Mouse (Mus musculus) CH12.LX (cell line): ENCODE measurements around the gene Chd2. TPM values are rescaled to one million over a fixed set of nuclear protein-coding genes. Genes with fewer than 3 reads are reported as not detected.

Experiments
- DNase-seq: peaks from one replicate; pipeline ENCODE4 v3.0.0-alpha.2; 2013; ENCODE audit errors: extremely low read depth
- H3K27ac ChIP-seq: 2 replicates; pipeline ENCODE4 v1.5.1; 2012; ENCODE audit warnings: low read depth, mild to moderate bottlenecking, control low read depth, moderate library complexity; ENCODE audit not compliant: insufficient read depth
- H3K27me3 ChIP-seq: replicated peaks from 2 replicates; pipeline ENCODE3; 2012; ENCODE audit warnings: inconsistent platforms
- H3K36me3 ChIP-seq, 2 experiments: replicated peaks in 1 of 2; 2 replicates each; pipeline versions ENCODE3 to v1.6.1; 2012; ENCODE audit warnings: inconsistent platforms in 1 of 2, low read length in 1 of 2, mild to moderate bottlenecking in 1 of 2, mixed read lengths in 1 of 2, moderate library complexity in 1 of 2; ENCODE audit not compliant: control insufficient read depth in 1 of 2, insufficient read depth in 1 of 2
- H3K4me1 ChIP-seq, 2 experiments: 2 replicates each; pipeline ENCODE4 v1.6.1; 2012; ENCODE audit warnings: inconsistent platforms in 1 of 2, moderate library complexity in 1 of 2; ENCODE audit not compliant: insufficient read depth in 2 of 2, control insufficient read depth in 1 of 2
- H3K4me2 ChIP-seq: 2 replicates; pipeline ENCODE4 v1.6.1; 2012; ENCODE audit warnings: low read depth, mild to moderate bottlenecking, control low read depth; ENCODE audit not compliant: poor library complexity, insufficient read depth, severe bottlenecking
- H3K4me3 ChIP-seq, 3 experiments: fragments of 150-350 bp in 1 of 3; sonication (generic) in 1 of 3; replicated peaks in 1 of 3; 2 replicates each; pipeline versions ENCODE3 to v1.5.1; 2011 to 2012; ENCODE audit warnings: low read depth in 2 of 3, low read length in 2 of 3, mild to moderate bottlenecking in 2 of 3, moderate library complexity in 2 of 3, control low read depth in 1 of 3, improper control_type of control experiment in 1 of 3, inconsistent platforms in 1 of 3, mixed read lengths in 1 of 3; ENCODE audit not compliant: poor library complexity in 1 of 3
- H3K79me2 ChIP-seq: replicated peaks from 2 replicates; pipeline ENCODE4 v1.6.1; 2012; ENCODE audit warnings: mild to moderate bottlenecking, moderate library complexity; ENCODE audit not compliant: control insufficient read depth, poor library complexity, insufficient read depth, severe bottlenecking; ENCODE audit errors: extremely low read depth
- H3K9ac ChIP-seq: 2 replicates; pipeline ENCODE4 v1.6.1; 2012; ENCODE audit warnings: low read depth, mild to moderate bottlenecking, control low read depth, moderate library complexity; ENCODE audit not compliant: insufficient read depth
- H3K9me3 ChIP-seq: replicated peaks from 2 replicates; pipeline ENCODE3; 2012; ENCODE audit warnings: low read length, inconsistent platforms, mixed read lengths
- CTCF ChIP-seq, 2 experiments: IDR thresholded peaks in 1 of 2; conservative IDR thresholded peaks in 1 of 2; 2 replicates each; pipeline ENCODE4 v1.5.1; 2011 to 2012; ENCODE audit warnings: low read depth in 2 of 2, low read length in 2 of 2, improper control_type of control experiment in 1 of 2, inconsistent platforms in 1 of 2, mild to moderate bottlenecking in 1 of 2, moderate library complexity in 1 of 2
- E2F4 ChIP-seq: IDR thresholded peaks from 2 replicates; pipeline ENCODE4 v1.6.1; 2011; ENCODE audit warnings: low read depth, low read length, improper control_type of control experiment; ENCODE audit not compliant: insufficient replicate concordance
- ETS1 ChIP-seq: conservative IDR thresholded peaks from 2 replicates; pipeline ENCODE4 v1.6.1; 2012; ENCODE audit warnings: low read depth, mild to moderate bottlenecking, inconsistent platforms, low read length, improper control_type of control experiment, moderate library complexity
- GABPA ChIP-seq: IDR thresholded peaks from 2 replicates; pipeline ENCODE4 v1.6.1; 2012; ENCODE audit warnings: low read depth, low read length, improper control_type of control experiment, inconsistent platforms; ENCODE audit not compliant: insufficient replicate concordance
- HCFC1 ChIP-seq: IDR thresholded peaks from 2 replicates; pipeline ENCODE4 v1.6.1; 2012; ENCODE audit warnings: low read depth, mild to moderate bottlenecking, inconsistent platforms, low read length, improper control_type of control experiment
- IRF4 ChIP-seq: IDR thresholded peaks from 2 replicates; pipeline ENCODE4 v1.6.1; 2014; ENCODE audit warnings: low read depth, mild to moderate bottlenecking, inconsistent platforms, low read length, improper control_type of control experiment
- JUN ChIP-seq: IDR thresholded peaks from 2 replicates; pipeline ENCODE4 v1.6.1; 2011; ENCODE audit warnings: low read depth, mild to moderate bottlenecking, low read length, improper control_type of control experiment, moderate library complexity; ENCODE audit not compliant: insufficient read depth
- JUND ChIP-seq: conservative IDR thresholded peaks from 2 replicates; pipeline ENCODE4 v1.6.1; 2011; ENCODE audit warnings: low read depth, low read length, improper control_type of control experiment
- KAT2A ChIP-seq: IDR thresholded peaks from 2 replicates; pipeline ENCODE4 v1.6.1; 2012; ENCODE audit warnings: low read length, improper control_type of control experiment, inconsistent platforms; ENCODE audit not compliant: insufficient replicate concordance
- MAFK ChIP-seq: IDR thresholded peaks from 2 replicates; pipeline ENCODE4 v1.6.1; 2011; ENCODE audit warnings: low read length, improper control_type of control experiment; ENCODE audit not compliant: insufficient replicate concordance
- MAZ ChIP-seq: IDR thresholded peaks from 2 replicates; pipeline ENCODE4 v1.6.1; 2012; ENCODE audit warnings: low read depth, mild to moderate bottlenecking, inconsistent platforms, low read length, improper control_type of control experiment, moderate library complexity
- MEF2A ChIP-seq: IDR thresholded peaks from 2 replicates; pipeline ENCODE4 v1.6.1; 2014; ENCODE audit warnings: low read depth, mild to moderate bottlenecking, inconsistent platforms, low read length, improper control_type of control experiment, borderline replicate concordance
- PAX5 ChIP-seq: IDR thresholded peaks from 2 replicates; pipeline ENCODE4 v1.6.1; 2012; ENCODE audit warnings: low read length, inconsistent platforms, mixed read lengths
- POLR2AphosphoS2 ChIP-seq: IDR thresholded peaks from 2 replicates; pipeline ENCODE4 v1.6.1; 2011; ENCODE audit warnings: low read depth, low read length, improper control_type of control experiment
- RAD21 ChIP-seq: IDR thresholded peaks from 2 replicates; pipeline ENCODE4 v1.6.1; 2011; ENCODE audit warnings: low read depth, mild to moderate bottlenecking, low read length, improper control_type of control experiment, moderate library complexity
- SIN3A ChIP-seq: IDR thresholded peaks from 2 replicates; pipeline ENCODE4 v1.6.1; 2012; ENCODE audit warnings: low read length, improper control_type of control experiment, inconsistent platforms
- SMC3 ChIP-seq: IDR thresholded peaks from 2 replicates; pipeline ENCODE4 v1.6.1; 2011; ENCODE audit warnings: low read depth, low read length, improper control_type of control experiment
- TBP ChIP-seq: conservative IDR thresholded peaks from 2 replicates; pipeline ENCODE4 v1.6.1; 2011; ENCODE audit warnings: low read depth, low read length, improper control_type of control experiment
- TCF12 ChIP-seq: IDR thresholded peaks from 2 replicates; pipeline ENCODE4 v1.6.1; 2014; ENCODE audit warnings: low read depth, mild to moderate bottlenecking, inconsistent platforms, low read length, improper control_type of control experiment
- UBTF ChIP-seq: IDR thresholded peaks from 2 replicates; pipeline ENCODE4 v1.6.1; 2012; ENCODE audit warnings: low read depth, mild to moderate bottlenecking, inconsistent platforms, low read length, improper control_type of control experiment, moderate library complexity
- USF1 ChIP-seq: IDR thresholded peaks from 2 replicates; pipeline ENCODE4 v1.6.1; 2014; ENCODE audit warnings: low read depth, mild to moderate bottlenecking, inconsistent platforms, low read length, improper control_type of control experiment
- ZC3H11A ChIP-seq: IDR thresholded peaks from 2 replicates; pipeline ENCODE4 v1.6.1; 2012; ENCODE audit warnings: low read depth, mild to moderate bottlenecking, inconsistent platforms, low read length, improper control_type of control experiment
- ZKSCAN1 ChIP-seq: IDR thresholded peaks from 2 replicates; pipeline ENCODE4 v1.6.1; 2012; ENCODE audit warnings: low read depth, inconsistent platforms, low read length, improper control_type of control experiment, borderline replicate concordance
- ZNF384 ChIP-seq: IDR thresholded peaks from 2 replicates; pipeline ENCODE4 v1.6.1; 2012; ENCODE audit warnings: low read depth, low read length, improper control_type of control experiment, inconsistent platforms
- dilution Hi-C: fragments of 300-500 bp; cut with MboI; formaldehyde crosslinking; loops from 2 replicates; pipeline ENCODE4 v1.14.3; 2020; ENCODE audit warnings: low sequenced_read_pairs; ENCODE audit not compliant: extremely low pct_unique_long_range_greater_than_20kb, extremely low pct_ligation_motif_present
- in situ Hi-C: fragments of 300-500 bp; cut with MboI; formaldehyde crosslinking; loops from 3 replicates; pipeline ENCODE4 v1.14.3; 2019; ENCODE audit warnings: low sequenced_read_pairs, low pct_ligation_motif_present, low pct_unique_long_range_greater_than_20kb, mixed read lengths
- polyA plus RNA-seq: library from polyadenylated mRNA; unstranded; fragments of >175 nt; gene quantifications from 2 replicates; pipeline ENCODE4 v1.2.1, GENCODE M21; 2012; ENCODE audit warnings: low read depth; ENCODE audit not compliant: insufficient read length
- total RNA-seq, 2 experiments: library from RNA; depleted of rRNA; stranded (reverse); fragments of 300-350 nt in 1 of 2; fragments of >200 nt in 1 of 2; gene quantifications; 2 replicates each; pipeline ENCODE4 v1.2.3; 2012 to 2014

The Chd2 gene
- total and polyA plus RNA-seq, 3 experiments: 23.2 to 39.3 (median 30.9) TPM

- dilution Hi-C loops: no loop called here
- peak overlapping the region in 1 of 3 experiments; percentile 3 for H3K4me3 ChIP-seq
- peaks cover 30 to 63% of the 10 kb centered on the region in 2 experiments for H3K36me3 ChIP-seq
- no peak for DNase-seq
- no peaks in the 10 kb centered on the region for H3K9me3 ChIP-seq
- H3K79me2 ChIP-seq: peaks cover 61% of the 10 kb centered on the region
- no peak for TF ChIP-seq ZKSCAN1
- no peak for TF ChIP-seq RAD21
- TF ChIP-seq PAX5: no peak
- TF ChIP-seq ZNF384: no peak
- TF ChIP-seq HCFC1: no peak
- no peak for TF ChIP-seq SMC3
- no peak for TF ChIP-seq E2F4
- no peak for TF ChIP-seq IRF4
- no peak for TF ChIP-seq JUN
- TF ChIP-seq TCF12: no peak
- TF ChIP-seq MEF2A: no peak
- TF ChIP-seq ZC3H11A: no peak
- TF ChIP-seq TBP: no peak
- TF ChIP-seq ETS1: no peak
- H3K4me2 ChIP-seq: peak overlapping the region; percentile 60
- in situ Hi-C loops: no loop called here
- no peaks in the 10 kb centered on the region for H3K27me3 ChIP-seq
- H3K4me1 ChIP-seq: peaks cover 7 to 36% of the 10 kb centered on the region in 2 experiments
- H3K9ac ChIP-seq: peak overlapping the region; percentile 44; the same call in 1 of the 2 replicates
- peak overlapping the region; percentile 58 for H3K27ac ChIP-seq
Measured at GRCm38 (mm10) chr7:73546561-73547510, 5.2 kb upstream of the Chd2 start.

GRCm38 (mm10) chr7:73545004-73545403 is 3.4 kb upstream of the Chd2 start:
- Histone ChIP-seq H3K9me3 (no peaks in the 10 kb centered on the region), H3K4me1 (peaks cover 7 to 30% of the 10 kb centered on the region in 2 experiments), H3K9ac (no peak overlapping the region), H3K79me2 (peaks cover 59% of the 10 kb centered on the region), H3K27ac (no peak overlapping the region), H3K27me3 (no peaks in the 10 kb centered on the region), H3K4me3 (no peak overlapping the region), H3K4me2 (no peak overlapping the region), H3K36me3 (peaks cover 22 to 51% of the 10 kb centered on the region in 2 experiments)
- TF ChIP-seq POLR2AphosphoS2: no peak
- TF ChIP-seq KAT2A: no peak
- TF ChIP-seq MAFK: no peak
- TF ChIP-seq GABPA: no peak
- no peak for TF ChIP-seq ZNF384
- no peak for TF ChIP-seq ZC3H11A
- TF ChIP-seq UBTF: no peak
- no peak for TF ChIP-seq MAZ
- no peak for TF ChIP-seq USF1
- TF ChIP-seq MEF2A: no peak
- TF ChIP-seq SIN3A: no peak
- TF ChIP-seq JUND: no peak
- no peak for TF ChIP-seq JUN
- no peak for TF ChIP-seq CTCF (conservative IDR thresholded peaks at IDR 0.05 in 1 of 2, IDR thresholded peaks at IDR 0.05 in 1 of 2; ENCODE audit: low read depth in 2 of 2, low read length in 2 of 2)
- no peak for TF ChIP-seq E2F4
- dilution Hi-C loops: no loop called here
- in situ Hi-C loops: no loop called here
- no peak for DNase-seq
